Mouse (Mus musculus): ENCODE data around the gene Hist1h3f. TPM values are rescaled to one million over a fixed set of nuclear protein-coding genes. Genes with fewer than 3 reads are reported as not detected.

Gene Hist1h3f
- polyA plus RNA-seq, 1 experiment, result 3.0 TPM

- TF ChIP-seq CTCF (IDR thresholded peaks at IDR 0.05; ENCODE audit: control insufficient read depth, insufficient read depth, low read length) (no peak), POLR2A (IDR thresholded peaks at IDR 0.05; ENCODE audit: borderline replicate concordance, control insufficient read depth, low read depth, low read length) (no peak)
- WGBS, result 76% methylated on average over 9 of the region's 9 CpGs
- Histone ChIP-seq H3K4me1 (ENCODE audit: control insufficient read depth, insufficient read depth, low read length) (no peaks in the 10 kb centered on the region; the same call in 1 of the 2 replicates), H3K27ac (ENCODE audit: control insufficient read depth, insufficient read depth, low read depth, low read length, poor library complexity) (no peak overlapping the region), H3K4me3 (replicated peaks; ENCODE audit: control insufficient read depth, low read depth, low read length) (no peak overlapping the region)
Observed at GRCm38 (mm10) chr13:23502031-23502567, 41.8 kb upstream of the Hist1h3f start.

GRCm38 (mm10) chr13:23502916-23503315 lies 40.9 kb upstream of the Hist1h3f start:
- TF ChIP-seq POLR2A (IDR thresholded peaks at IDR 0.05; ENCODE audit: borderline replicate concordance, control insufficient read depth, low read depth, low read length) (no peak), CTCF (IDR thresholded peaks at IDR 0.05; ENCODE audit: control insufficient read depth, insufficient read depth, low read length) (no peak)
- no peaks in the 10 kb centered on the region; the same call in 1 of the 2 replicates for H3K4me1 ChIP-seq (ENCODE audit: control insufficient read depth, insufficient read depth, low read length)
- H3K27ac ChIP-seq (ENCODE audit: control insufficient read depth, insufficient read depth, low read depth, low read length, poor library complexity), result no peak overlapping the region
- no peak overlapping the region for H3K4me3 ChIP-seq (replicated peaks; ENCODE audit: control insufficient read depth, low read depth, low read length)
- WGBS, result 86% methylated on average over 4 of the region's 4 CpGs

- TF ChIP-seq CTCF (IDR thresholded peaks at IDR 0.05; ENCODE audit: control insufficient read depth, insufficient read depth, low read length) (no peak), POLR2A (IDR thresholded peaks at IDR 0.05; ENCODE audit: borderline replicate concordance, control insufficient read depth, low read depth, low read length) (no peak)
- WGBS, result 9% methylated on average over 9 of the region's 9 CpGs
- Histone ChIP-seq H3K27ac (ENCODE audit: control insufficient read depth, insufficient read depth, low read depth, low read length, poor library complexity) (no peak overlapping the region), H3K4me3 (replicated peaks; ENCODE audit: control insufficient read depth, low read depth, low read length) (no peak overlapping the region), H3K4me1 (ENCODE audit: control insufficient read depth, insufficient read depth, low read length) (no peaks in the 10 kb centered on the region; the same call in 1 of the 2 replicates)
Observed at GRCm38 (mm10) chr13:23503797-23504196, 40.1 kb upstream of the Hist1h3f start.

- TF ChIP-seq CTCF (IDR thresholded peaks at IDR 0.05; ENCODE audit: control insufficient read depth, insufficient read depth, low read length) (no peak), POLR2A (IDR thresholded peaks at IDR 0.05; ENCODE audit: borderline replicate concordance, control insufficient read depth, low read depth, low read length) (no peak)
- H3K4me1 ChIP-seq (ENCODE audit: control insufficient read depth, insufficient read depth, low read length), result no peaks in the 10 kb centered on the region; the same call in 1 of the 2 replicates
- H3K4me3 ChIP-seq (replicated peaks; ENCODE audit: control insufficient read depth, low read depth, low read length), result no peak overlapping the region
- WGBS, result 63% methylated on average over 14 of the region's 14 CpGs
- no peak overlapping the region for H3K27ac ChIP-seq (ENCODE audit: control insufficient read depth, insufficient read depth, low read depth, low read length, poor library complexity)
Observed at GRCm38 (mm10) chr13:23505662-23506345, 38.0 kb upstream of the Hist1h3f start.

GRCm38 (mm10) chr13:23506351-23506750 lies 37.5 kb upstream of the Hist1h3f start:
- no peak overlapping the region for H3K27ac ChIP-seq (ENCODE audit: control insufficient read depth, insufficient read depth, low read depth, low read length, poor library complexity)
- no peaks in the 10 kb centered on the region; the same call in 1 of the 2 replicates for H3K4me1 ChIP-seq (ENCODE audit: control insufficient read depth, insufficient read depth, low read length)
- no peak overlapping the region for H3K4me3 ChIP-seq (replicated peaks; ENCODE audit: control insufficient read depth, low read depth, low read length)
- TF ChIP-seq POLR2A (IDR thresholded peaks at IDR 0.05; ENCODE audit: borderline replicate concordance, control insufficient read depth, low read depth, low read length) (no peak), CTCF (IDR thresholded peaks at IDR 0.05; ENCODE audit: control insufficient read depth, insufficient read depth, low read length) (no peak)
- WGBS, result 57% methylated on average over 13 of the region's 13 CpGs

- WGBS, result 65% methylated on average over 14 of the region's 14 CpGs
- TF ChIP-seq CTCF (IDR thresholded peaks at IDR 0.05; ENCODE audit: control insufficient read depth, insufficient read depth, low read length) (no peak), POLR2A (IDR thresholded peaks at IDR 0.05; ENCODE audit: borderline replicate concordance, control insufficient read depth, low read depth, low read length) (no peak)
- Histone ChIP-seq H3K4me3 (replicated peaks; ENCODE audit: control insufficient read depth, low read depth, low read length) (no peak overlapping the region), H3K4me1 (ENCODE audit: control insufficient read depth, insufficient read depth, low read length) (no peaks in the 10 kb centered on the region; the same call in 1 of the 2 replicates), H3K27ac (ENCODE audit: control insufficient read depth, insufficient read depth, low read depth, low read length, poor library complexity) (no peak overlapping the region)
Observed at GRCm38 (mm10) chr13:23506819-23507515, 36.9 kb upstream of the Hist1h3f start.

- Histone ChIP-seq H3K4me3 (replicated peaks; ENCODE audit: control insufficient read depth, low read depth, low read length) (no peak overlapping the region), H3K4me1 (ENCODE audit: control insufficient read depth, insufficient read depth, low read length) (no peaks in the 10 kb centered on the region), H3K27ac (ENCODE audit: control insufficient read depth, insufficient read depth, low read depth, low read length, poor library complexity) (no peak overlapping the region)
- TF ChIP-seq CTCF (IDR thresholded peaks at IDR 0.05; ENCODE audit: control insufficient read depth, insufficient read depth, low read length) (no peak), POLR2A (IDR thresholded peaks at IDR 0.05; ENCODE audit: borderline replicate concordance, control insufficient read depth, low read depth, low read length) (no peak)
- 57% methylated on average over 1 of the region's 1 CpGs for WGBS
Observed at GRCm38 (mm10) chr13:23510127-23510526, 33.7 kb upstream of the Hist1h3f start.

GRCm38 (mm10) chr13:23513517-23513916 lies 30.3 kb upstream of the Hist1h3f start:
- H3K27ac ChIP-seq (ENCODE audit: control insufficient read depth, insufficient read depth, low read depth, low read length, poor library complexity), result no peak overlapping the region
- H3K4me1 ChIP-seq (ENCODE audit: control insufficient read depth, insufficient read depth, low read length), result no peaks in the 10 kb centered on the region; the same call in 1 of the 2 replicates
- no peak overlapping the region for H3K4me3 ChIP-seq (replicated peaks; ENCODE audit: control insufficient read depth, low read depth, low read length)
- 88% methylated on average over 1 of the region's 1 CpGs for WGBS
- TF ChIP-seq POLR2A (IDR thresholded peaks at IDR 0.05; ENCODE audit: borderline replicate concordance, control insufficient read depth, low read depth, low read length), result no peak
- no peak for TF ChIP-seq CTCF (IDR thresholded peaks at IDR 0.05; ENCODE audit: control insufficient read depth, insufficient read depth, low read length)
